Mouse (Mus musculus): Measurements from ENCODE around the gene Saysd1.
"Not testable (repeated sequence)": the region's sequence is repeated elsewhere in the genome, so short reads cannot be mapped to it uniquely, and the experiment has no call there.

The Saysd1 gene

DNA sequence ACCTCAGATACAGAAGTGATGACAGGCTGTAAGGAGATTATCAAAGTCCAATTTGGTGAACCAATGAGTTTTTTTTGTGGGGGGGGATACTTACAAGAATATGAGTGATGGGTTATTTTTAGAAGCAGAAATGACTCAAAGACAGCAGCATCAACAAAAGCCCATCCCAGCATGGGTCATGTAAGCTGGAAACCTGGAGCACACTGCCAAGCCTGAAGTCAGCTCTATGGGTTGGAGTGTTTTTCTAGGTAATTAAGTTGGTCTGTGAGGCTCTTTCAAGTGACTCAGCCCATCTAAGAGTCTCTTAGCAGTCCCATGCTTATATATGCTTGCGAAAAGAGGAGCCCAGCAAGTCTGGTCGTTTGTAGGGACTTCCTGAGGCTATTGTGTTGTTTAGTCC lies 91.0 kb downstream of the Saysd1 start:
- no peak for DNase-seq (ENCODE audit: inconsistent age in 2 of 2, low spot score in 1 of 2)

DNA sequence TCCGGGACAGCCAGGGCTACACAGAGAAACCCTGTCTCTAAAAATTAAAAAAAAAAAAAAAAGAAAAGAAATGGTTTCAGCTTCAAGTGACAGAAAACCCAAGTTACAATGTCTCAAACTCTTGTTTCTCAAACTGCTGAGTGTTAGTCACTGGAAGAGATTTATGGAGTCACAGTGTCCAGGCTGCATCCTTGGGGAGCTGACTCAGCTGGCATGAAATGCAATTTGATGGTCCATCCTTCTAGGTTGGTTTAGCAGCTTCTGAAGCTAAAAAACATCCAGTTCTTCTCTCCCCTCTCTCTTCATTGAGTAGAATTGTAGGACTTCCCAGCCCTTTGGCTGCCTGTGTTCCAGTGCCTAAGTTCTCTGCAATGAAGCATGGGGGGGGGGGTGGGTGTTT lies 94.3 kb downstream of the Saysd1 start:
- DNase-seq (ENCODE audit: inconsistent age in 2 of 2, low spot score in 1 of 2): peak; percentile 83 to 86

DNA sequence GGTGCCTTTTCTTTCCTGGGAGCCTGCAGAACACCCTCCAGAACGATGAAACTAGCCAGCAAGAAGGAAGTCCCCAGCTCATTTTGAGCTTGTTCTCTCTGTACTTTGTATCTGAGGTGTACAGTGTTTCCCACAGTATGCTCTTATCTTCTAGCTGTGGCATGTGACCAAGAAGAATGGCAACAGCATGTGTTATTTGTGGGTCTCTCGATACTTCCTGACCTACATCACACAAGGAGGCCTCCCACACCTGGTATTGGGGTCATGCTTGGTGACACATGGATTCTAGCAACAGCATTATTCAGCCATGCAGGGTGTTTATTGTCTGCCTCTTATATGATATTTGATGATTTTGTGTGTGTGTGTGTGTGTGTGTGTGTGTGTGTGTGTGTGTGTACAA lies 96.5 kb downstream of the Saysd1 start:
- DNase-seq (ENCODE audit: inconsistent age in 2 of 2, low spot score in 1 of 2): no peak

DNA sequence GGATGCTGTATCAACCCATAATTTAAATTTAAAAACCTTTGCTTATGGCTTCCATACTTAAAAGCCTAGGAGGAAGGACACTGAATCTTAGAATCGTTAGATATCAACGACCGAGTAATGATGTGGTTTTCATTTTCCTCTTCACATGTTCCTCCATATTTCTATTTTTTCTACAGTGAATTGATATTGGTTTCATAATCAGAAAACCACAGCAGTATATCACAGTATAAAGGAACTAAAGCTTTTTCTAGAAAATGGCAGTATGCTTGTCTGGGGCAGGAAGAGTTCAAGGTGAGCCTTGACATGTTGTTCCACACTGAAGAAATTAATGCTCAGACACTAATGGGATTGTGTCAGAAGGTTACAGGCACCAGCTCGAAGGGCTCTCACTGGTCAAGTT lies 97.4 kb downstream of the Saysd1 start:
- no peak for DNase-seq (ENCODE audit: inconsistent age in 2 of 2, low spot score in 1 of 2)

DNA sequence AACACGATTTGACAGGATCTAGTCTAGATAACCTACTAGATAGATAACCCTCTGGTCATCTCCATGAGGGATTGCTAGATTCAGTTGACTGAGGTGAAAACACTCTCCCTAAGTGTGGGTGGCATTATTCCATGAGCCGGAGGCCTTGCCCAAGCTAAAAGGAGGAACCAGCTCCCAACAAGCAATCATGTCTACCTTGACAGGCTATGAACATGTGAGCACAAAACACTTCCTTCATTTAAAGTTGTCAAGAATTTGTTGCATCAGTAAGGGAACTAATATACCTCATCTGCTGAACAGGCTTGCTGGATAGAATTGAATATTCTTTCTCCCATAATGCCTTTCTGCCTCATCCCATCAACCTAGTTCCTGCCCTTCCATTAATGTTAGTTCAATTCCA lies 98.5 kb downstream of the Saysd1 start:
- DNase-seq (ENCODE audit: inconsistent age in 2 of 2, low spot score in 1 of 2): no peak

DNA sequence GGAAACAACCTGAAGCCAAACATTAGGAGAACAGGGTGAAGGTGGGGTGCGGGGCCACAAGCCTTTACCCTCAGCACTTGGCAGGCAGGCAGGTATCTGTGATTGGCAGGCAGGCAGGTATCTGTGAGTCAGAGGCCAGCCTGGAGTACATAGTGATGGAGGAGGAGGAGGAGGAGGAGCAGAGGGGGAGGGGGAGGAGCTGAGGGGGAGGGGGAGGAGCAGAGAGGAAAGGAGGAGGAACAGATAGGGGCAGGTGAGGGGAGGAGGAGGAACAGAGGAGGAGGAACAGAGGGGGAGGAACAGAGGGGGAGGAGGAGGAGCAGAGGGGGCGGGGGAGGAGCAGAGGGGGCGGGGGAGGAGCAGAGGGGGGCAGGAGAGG lies 105.6 kb downstream of the Saysd1 start:
- no peak for DNase-seq (ENCODE audit: inconsistent age in 2 of 2, low spot score in 1 of 2)

DNA sequence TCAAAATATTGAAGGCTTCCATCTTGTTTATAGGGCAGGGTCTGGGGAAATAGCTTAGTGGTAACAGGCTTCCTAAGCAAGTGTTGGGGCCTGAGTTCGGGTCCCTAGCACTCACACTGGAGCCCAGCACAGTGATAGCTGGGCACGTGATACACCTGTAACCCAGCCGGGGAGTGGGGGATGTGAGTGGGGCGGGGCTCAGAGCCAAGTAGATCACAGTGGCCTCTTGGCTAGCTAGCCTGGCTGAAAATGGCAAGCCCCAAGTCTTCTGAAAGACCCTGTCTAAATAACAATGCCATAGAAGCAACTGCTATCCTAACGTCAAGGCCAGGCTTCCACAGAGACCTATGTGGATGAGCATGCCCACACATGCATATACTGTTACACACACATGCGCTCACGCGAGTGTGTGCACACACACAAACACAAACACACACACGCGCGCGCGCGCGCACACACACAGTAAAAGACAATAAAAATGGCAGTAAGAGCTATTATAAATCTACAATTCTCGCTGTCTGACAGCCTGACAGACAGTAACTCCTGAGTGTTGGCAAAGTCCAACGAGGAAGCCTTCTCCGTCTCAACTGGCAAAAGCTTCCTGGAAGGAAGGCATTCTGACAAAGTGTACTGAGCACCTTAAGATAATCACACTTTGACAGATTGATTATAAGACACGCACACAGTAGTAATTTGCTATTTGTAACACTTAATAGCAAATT lies 106.2 kb downstream of the Saysd1 start:
- no peak for DNase-seq (ENCODE audit: inconsistent age in 2 of 2, low spot score in 1 of 2)

DNA sequence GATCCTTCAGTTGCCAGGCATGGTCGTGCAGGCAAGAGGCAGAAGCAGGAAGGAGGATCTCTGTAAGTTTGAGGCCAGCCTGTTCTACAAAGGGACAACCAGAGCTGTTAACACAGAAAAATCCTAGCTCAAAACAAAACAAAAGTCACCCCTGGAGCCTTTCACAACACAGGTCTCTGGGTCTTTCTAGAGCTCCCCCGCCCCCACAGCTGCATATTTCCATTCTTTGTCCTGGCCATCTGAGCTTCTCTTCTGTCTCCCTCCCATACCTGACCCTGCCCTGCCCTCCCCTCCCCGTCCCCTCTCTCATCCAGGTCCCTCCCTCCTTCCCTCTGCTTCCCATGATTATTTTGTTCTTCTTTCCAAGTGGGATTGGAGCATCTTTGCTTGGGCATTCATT lies 108.7 kb downstream of the Saysd1 start:
- DNase-seq (ENCODE audit: inconsistent age in 2 of 2, low spot score in 1 of 2): no peak

DNA sequence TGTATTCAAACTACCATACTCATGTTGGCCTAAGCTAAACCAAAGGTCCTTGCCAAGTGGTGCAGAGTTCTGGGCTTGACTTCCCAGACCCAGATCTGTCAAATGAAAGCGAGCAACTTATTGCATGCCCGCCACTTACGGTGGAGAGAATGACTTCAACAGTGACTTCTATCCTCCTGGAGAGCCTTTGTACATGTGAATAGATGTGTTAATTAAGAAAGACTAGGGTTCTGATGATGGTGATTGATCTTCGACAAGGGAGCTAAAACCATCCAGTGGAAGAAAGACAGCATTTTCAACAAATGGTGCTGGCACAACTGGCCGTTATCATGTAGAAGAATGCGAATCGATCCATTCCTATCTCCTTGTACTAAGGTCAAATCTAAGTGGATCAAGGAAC lies 110.9 kb downstream of the Saysd1 start:
- not testable (repeated sequence) for DNase-seq (ENCODE audit: inconsistent age in 2 of 2, low spot score in 1 of 2)
